Mouse (Mus musculus) erythroblast, embryonic 14.5 days (primary cell): ENCODE data around the gene Idi1.

Source experiments
- GATA1 ChIP-seq: IDR thresholded peaks from 2 replicates; pipeline ENCODE4 v1.6.1; 2012; ENCODE audit warnings: low read length, inconsistent platforms, mixed read lengths
- TAL1 ChIP-seq: IDR thresholded peaks from 3 replicates; pipeline ENCODE4 v1.6.1; 2012; ENCODE audit warnings: low read length, inconsistent platforms, mixed read lengths

- TF ChIP-seq TAL1: no peak
- TF ChIP-seq GATA1: no peak
These were observed 14.6 kb upstream of the Idi1 start for GRCm38 (mm10) chr13:8870510-8871313.
